Mouse (Mus musculus): ENCODE measurements around the gene Ublcp1. TPM values are rescaled to one million over a fixed set of nuclear protein-coding genes. Genes with fewer than 3 reads are reported as not detected.
"Not testable (repeated sequence)": the region's sequence is repeated elsewhere in the genome, so short reads cannot be mapped to it uniquely, and the experiment has no call there.

Ublcp1 gene
- total RNA-seq, 1 experiment from 2014 or later = 49.6 TPM

GRCm38 (mm10) chr11:44489117-44489516 is 18.8 kb upstream of the Ublcp1 start:
- DNase-seq = no peak

GRCm38 (mm10) chr11:44485089-44485736 is 14.9 kb upstream of the Ublcp1 start:
- no peak for DNase-seq

- no peak for DNase-seq
Observed at GRCm38 (mm10) chr11:44480246-44480645, 9.9 kb upstream of the Ublcp1 start.

- DNase-seq = no peak
Observed at GRCm38 (mm10) chr11:44478382-44478781, 8.1 kb upstream of the Ublcp1 start.

GRCm38 (mm10) chr11:44476445-44476844 is 6.1 kb upstream of the Ublcp1 start:
- no peak for DNase-seq

- DNase-seq = no peak
Observed at GRCm38 (mm10) chr11:44475467-44475866, 5.2 kb upstream of the Ublcp1 start.

GRCm38 (mm10) chr11:44471337-44471995 is 1.2 kb upstream of the Ublcp1 start:
- DNase-seq = no peak

GRCm38 (mm10) chr11:44469646-44470431 is 459 bp downstream of the Ublcp1 start:
- DNase-seq = no peak

- DNase-seq = no peak
Observed at GRCm38 (mm10) chr11:44468306-44468790, 1.9 kb downstream of the Ublcp1 start.

GRCm38 (mm10) chr11:44466949-44467442 is 3.3 kb downstream of the Ublcp1 start:
- no peak for DNase-seq

- DNase-seq = no peak
Observed at GRCm38 (mm10) chr11:44461493-44461892, 8.8 kb downstream of the Ublcp1 start.

- DNase-seq = peak; percentile 43
Observed at GRCm38 (mm10) chr11:44453423-44453822, 16.9 kb downstream of the Ublcp1 start.

- DNase-seq = not testable (repeated sequence)
Observed at GRCm38 (mm10) chr11:44452016-44452415, 18.3 kb downstream of the Ublcp1 start.

GRCm38 (mm10) chr11:44451046-44451445 is 19.3 kb downstream of the Ublcp1 start:
- DNase-seq = no peak

- DNase-seq = no peak
Observed at GRCm38 (mm10) chr11:44437786-44438185, 32.5 kb downstream of the Ublcp1 start.

- no peak for DNase-seq
Observed at GRCm38 (mm10) chr11:44430036-44430435, 40.3 kb downstream of the Ublcp1 start.

- DNase-seq = no peak
Observed at GRCm38 (mm10) chr11:44427951-44428350, 42.3 kb downstream of the Ublcp1 start.

- DNase-seq = peak; percentile 28
Observed at GRCm38 (mm10) chr11:44425626-44426025, 44.7 kb downstream of the Ublcp1 start.

GRCm38 (mm10) chr11:44425006-44425405 is 45.3 kb downstream of the Ublcp1 start:
- DNase-seq = no peak

GRCm38 (mm10) chr11:44423955-44424354 is 46.3 kb downstream of the Ublcp1 start:
- DNase-seq = no peak

GRCm38 (mm10) chr11:44423261-44423660 is 47.0 kb downstream of the Ublcp1 start:
- DNase-seq = no peak

- DNase-seq = no peak
Observed at GRCm38 (mm10) chr11:44422337-44423111, 47.8 kb downstream of the Ublcp1 start.

Measured in adrenal gland, postnatal 25 days (tissue).